Mouse (Mus musculus) left cerebral cortex, postnatal 36 days (tissue): ENCODE measurements around the gene Ift22. TPM values are rescaled to one million over a fixed set of nuclear protein-coding genes. Genes with fewer than 3 reads are reported as not detected.

Source experiments
- DNase-seq, 2 experiments: peaks; one replicate each; pipeline ENCODE4 v3.0.0; 2021 to 2022; ENCODE audit warnings: low spot score in 2 of 2, mixed read lengths in 1 of 2
- intact Hi-C: fragments of 180-260 bp; cut with DNase I; formaldehyde crosslinking; loops from one replicate; pipeline ENCODE4 v1.15.1; 2025
- total RNA-seq, 2 experiments: library from RNA; stranded (reverse); gene quantifications; 2 replicates each; pipeline ENCODE4 v1.2.3; 2021

Ift22 gene
- 100 to 1,000 TPM in 1 of 2 experiments, 10 to 100 TPM in 1; 86.1 to 105 TPM for total RNA-seq

DNA sequence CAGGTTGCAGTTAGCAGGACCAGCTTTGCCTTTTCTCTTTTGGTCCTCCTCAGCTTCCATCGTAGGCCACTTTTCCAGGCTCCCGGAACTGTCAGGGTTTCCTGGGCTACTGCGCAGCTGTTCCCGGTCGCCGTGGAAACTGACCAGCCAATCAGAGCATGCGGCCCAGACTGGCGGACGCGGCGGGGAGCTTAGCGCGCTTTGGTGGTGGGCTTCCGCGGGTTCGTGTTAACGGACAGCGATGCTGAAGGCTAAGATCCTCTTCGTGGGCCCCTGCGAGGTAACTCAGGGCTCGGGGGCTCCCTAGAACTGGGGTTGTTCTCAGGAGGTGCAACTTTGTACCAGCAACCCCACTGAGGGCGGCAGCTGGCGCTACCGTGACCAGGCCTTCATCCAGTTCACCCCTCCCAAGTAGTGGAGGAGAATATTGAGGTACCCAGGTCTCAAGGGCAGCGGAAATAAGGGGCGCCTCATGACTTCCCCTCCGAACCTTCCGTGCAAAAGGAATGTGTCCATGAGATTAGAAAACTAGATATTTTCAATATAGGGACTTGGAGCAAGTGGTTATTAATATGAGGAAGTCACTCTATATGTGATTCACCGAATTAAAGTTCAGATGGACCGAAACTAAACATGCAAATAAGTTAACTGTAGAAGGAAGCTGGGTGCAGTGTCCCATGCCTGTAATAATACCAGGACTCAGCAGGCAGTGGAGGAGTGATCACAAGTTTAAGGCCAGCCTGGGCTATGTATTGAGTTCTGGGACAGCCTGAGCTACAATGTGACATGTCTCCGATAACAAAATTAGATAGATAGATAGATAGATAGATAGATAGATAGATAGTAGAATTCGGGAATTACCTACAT lies at the start of gene Ift22:
Ift22 (plus strand) TSS at position 160 of the 867 bp plus-strand sequence.
- intact Hi-C loops: no loop called here
- DNase-seq: peak; percentile 94 to 96

DNA sequence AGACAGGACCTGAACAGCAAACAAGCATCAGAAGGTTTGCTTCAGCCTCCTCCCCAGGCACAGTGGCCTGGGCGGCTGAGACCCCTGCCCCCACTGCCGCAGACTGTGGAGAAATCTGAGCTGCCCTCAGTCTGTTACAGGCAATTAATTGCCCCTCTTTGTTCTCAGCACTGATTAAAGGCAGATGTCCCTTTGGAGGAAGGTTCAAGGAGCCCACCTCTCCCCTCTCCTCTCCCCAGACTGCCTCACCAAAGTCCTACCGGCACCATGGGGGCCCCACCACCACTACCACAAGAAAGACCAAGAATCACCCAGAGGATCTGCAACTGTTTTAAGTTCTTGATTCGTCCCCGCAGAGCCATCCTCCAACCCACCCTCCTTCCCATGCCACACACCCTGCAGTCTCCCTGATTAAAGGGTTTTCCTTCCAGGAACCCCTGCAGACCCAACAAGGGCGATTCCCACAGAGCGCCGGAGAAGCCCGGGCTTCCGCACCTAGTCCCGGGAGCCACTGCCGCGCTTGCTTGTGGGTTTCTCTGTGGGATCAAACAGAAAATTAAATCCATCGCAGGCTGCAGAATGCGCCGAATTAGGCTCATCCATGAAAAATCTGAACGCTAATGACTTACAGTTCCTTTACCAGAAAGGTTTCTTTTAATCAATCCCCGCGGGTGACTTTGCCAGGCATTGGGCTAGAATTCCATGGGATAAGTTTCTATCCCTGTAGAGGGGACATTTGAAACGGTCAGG lies 46.6 kb upstream of the Ift22 start:
- no peak for DNase-seq
- intact Hi-C loops: no loop called here

DNA sequence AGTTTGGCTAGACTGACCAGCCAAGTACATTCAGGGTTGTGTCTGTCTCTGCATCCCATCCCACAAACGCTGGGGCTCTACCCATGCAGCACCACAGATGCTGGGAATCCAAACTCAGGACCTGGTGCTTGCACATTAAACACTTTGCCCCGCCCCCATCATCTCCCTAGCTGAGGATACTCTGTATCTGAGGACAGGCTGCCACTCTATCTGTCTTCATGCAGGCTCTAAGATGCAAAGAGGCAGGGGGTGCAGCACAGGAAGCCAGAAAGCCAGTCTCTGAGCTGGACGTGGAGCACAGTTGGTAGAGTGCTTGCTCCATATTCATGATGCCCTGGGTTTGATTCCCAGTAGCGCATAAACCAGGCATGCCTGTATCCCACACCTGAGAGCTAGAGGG lies 45.1 kb upstream of the Ift22 start:
- DNase-seq: no peak
- intact Hi-C loops: no loop called here

DNA sequence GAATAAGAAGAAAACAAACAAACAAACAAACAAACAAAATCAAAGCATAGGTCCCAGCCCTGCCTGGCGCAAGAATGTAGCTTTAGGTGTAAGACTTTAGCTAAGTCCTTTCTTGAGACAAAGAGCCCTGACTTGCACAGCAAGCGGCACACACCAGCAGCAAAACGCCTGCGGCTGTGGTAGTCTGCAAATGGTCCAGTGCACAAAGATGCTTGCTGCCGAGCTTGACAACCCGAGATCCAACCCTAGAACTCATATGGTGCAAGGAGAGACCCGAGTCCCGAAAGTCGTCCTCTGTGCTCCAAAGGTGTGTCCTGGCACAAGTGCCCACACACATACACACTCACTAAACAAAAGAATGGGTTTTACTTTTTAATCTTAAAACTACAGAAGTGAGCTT lies 44.7 kb upstream of the Ift22 start:
- intact Hi-C loops: no loop called here
- no peak for DNase-seq

DNA sequence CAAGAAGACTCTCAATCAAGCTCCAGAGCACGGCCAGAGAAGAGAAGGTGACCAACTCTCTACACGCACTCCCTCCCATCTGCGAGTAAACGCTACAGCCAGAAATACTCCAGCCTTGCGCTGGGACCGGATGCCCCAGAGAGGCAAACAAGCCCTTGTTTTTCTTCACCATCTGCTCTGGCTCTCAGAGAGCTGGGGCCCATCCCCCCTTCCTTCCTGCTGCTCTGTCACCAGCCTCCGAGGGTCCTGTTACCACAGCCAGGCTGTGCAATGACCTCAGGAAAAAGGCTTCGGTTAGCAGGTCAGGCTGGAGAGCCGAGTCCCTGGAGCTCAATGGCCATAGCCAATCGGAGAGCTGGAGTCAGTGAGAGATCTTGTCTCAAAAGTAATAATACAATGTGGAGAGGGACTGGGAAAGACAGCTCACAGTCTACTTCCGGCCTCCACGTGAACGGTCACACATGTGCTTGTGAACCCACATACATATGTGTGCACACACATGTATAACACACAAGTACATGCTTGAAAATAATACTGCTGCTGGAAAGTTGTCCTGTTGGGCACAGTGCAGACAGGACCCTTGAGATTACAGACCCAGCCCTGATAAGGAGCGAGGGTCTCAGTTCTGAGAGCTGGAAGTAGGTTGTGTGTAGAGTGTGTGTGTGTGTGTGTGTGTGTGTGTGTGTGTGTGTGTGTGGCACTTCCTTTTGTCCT lies 43.8 kb upstream of the Ift22 start:
- intact Hi-C loops: no loop called here
- DNase-seq: peak in 1 of 2 experiments; percentile 10

DNA sequence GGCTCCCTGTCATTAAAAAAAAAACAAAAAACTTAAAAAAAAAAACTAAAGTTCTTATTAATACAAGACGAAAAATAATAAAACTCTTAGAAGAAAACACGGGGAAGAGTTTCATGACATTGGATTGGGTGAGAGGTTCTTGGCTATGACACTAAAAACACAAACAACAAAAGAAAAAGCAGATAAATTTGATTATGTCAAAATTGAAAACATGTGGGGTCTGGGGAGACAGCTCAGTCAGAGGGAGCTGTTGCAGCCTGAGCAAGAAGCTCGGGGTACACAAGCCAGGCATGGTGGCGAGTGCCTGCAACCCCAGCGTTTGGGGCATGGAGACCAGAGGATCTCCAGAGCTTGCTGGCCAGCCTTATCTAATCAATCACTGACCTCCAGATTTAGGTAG lies 40.2 kb upstream of the Ift22 start:
- no peak for DNase-seq
- intact Hi-C loops: no loop called here

DNA sequence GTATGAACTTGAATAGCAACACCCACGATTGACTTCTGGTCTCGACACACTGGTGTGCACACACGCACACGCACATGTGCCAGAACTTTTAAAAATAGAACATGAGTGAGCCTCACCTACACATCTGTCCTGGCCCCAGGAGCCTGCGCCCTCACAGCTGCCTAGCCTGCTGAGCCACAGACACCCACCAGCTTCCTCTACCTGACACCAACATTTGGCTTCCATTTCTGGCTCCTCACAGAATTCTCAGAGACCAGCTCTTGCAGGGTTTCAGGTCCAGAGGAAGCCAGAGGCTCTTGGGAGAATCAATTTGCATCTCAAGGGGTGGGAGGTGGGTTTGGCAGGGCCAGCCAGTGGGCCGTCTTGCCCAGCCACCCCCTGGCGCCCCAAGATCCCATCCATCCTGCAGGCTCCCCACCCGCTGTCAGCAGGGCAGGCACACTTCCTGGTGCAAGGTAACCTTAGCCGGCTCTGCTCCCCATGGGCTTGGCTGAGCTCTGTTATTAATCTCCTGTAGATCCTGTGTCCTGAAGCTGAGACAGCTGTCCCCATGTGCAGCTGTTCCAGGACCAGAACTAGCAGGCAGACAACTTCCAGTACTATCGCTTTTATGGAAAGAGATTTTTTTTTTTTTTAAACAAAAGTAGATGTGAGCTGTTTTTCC lies 38.4 kb upstream of the Ift22 start:
- intact Hi-C loops: no loop called here
- DNase-seq: no peak

DNA sequence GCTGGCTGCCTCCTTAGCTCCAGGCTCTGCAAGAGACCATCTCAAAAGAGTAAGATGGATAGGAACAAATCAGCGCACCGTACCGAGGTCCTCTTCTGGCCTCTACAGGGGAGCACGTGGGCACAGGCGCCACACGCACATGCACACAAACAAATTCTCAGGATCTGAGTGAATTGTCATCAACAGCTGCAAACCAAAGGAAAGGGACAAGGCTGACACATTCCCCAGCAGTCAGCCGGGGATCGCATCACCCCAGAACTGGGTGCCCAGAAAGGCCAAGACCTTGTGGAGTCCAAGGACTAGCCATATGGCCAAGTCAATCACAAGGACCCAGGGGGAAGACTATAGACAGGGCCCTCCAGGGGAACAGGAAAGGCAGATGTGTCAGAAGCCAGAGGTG lies 35.5 kb upstream of the Ift22 start:
- intact Hi-C loops: no loop called here

DNA sequence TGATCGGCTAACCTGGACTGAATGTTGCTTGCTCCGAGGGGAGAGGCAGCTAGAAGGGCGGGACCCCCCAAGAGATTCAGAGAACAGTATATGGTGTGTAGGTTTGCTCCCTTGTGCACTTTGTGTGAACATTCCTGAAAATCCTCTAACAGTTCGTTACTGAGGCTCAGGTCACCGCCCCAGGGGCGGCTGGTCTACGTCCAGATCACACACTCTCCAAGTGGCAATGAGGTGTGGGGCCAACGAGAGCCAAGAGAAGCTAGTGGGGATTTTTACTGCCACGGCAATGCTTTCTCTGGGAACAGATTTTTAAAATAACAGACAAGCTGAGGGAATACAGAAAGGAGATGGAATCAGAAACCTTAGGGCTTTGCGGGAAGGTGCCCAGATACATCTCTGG lies 33.7 kb upstream of the Ift22 start:
- no peak for DNase-seq
- intact Hi-C loops: no loop called here

More for the DNA sequence above, 35.5 kb upstream of the Ift22 start:
- no peak for DNase-seq

DNA sequence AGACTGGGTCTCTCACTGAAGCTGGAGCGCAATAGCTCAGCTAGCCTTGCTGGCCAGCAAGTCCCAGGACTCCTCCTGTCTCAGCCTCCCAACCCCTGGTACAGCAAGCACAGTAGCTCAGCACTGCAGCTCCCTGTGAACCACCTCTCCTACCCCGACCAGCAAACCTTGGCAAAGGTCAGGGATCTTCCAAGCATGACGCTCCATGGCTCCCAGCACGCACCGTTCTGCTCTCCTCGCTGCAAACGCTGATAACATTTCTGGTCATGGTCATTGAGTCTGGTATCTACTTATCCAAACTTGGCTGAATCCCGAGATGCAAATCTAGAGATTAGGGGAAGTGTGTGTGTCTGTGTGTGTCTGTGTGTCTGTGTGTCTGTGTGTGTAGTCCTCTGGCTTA lies 27.8 kb upstream of the Ift22 start:
- intact Hi-C loops: loop anchor here (2.0 kb wide), 1 partner anchor 39 kb away; no protein-coding TSS in a partner anchor
- DNase-seq: no peak

DNA sequence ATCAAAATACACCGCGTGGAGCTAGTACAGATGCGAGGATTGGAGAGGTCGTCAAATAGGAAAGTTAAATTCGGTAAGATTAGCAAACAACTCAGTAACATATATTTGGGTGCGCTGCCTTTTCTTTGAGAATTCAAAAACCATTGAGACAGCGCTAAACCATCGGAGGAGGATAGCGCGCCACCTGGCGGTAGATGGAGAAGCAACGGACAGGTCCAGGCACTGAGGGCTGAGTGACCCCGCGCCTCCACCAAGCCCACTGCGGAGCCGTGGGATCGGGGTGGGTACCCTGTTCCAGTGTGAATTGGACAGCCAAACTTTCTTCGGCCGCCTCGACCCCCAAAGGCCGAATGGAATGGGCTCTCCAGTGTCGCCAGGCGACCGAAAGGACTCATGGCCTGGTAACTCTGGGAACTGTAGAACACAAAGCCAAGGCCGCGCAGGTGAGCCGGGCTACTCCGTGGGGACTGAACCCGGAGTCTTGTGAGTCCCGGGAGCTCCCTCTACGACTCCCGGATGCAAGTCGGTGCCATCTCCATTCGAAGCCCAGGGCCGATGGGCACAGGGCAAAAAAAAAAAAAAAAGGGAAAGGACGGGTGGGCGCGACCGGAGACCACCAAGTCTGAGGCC lies 26.5 kb upstream of the Ift22 start:
- intact Hi-C loops: loop anchor here (1.0 to 2.0 kb wide), 2 partner anchors 41 to 89 kb away; no protein-coding TSS in a partner anchor

DNA sequence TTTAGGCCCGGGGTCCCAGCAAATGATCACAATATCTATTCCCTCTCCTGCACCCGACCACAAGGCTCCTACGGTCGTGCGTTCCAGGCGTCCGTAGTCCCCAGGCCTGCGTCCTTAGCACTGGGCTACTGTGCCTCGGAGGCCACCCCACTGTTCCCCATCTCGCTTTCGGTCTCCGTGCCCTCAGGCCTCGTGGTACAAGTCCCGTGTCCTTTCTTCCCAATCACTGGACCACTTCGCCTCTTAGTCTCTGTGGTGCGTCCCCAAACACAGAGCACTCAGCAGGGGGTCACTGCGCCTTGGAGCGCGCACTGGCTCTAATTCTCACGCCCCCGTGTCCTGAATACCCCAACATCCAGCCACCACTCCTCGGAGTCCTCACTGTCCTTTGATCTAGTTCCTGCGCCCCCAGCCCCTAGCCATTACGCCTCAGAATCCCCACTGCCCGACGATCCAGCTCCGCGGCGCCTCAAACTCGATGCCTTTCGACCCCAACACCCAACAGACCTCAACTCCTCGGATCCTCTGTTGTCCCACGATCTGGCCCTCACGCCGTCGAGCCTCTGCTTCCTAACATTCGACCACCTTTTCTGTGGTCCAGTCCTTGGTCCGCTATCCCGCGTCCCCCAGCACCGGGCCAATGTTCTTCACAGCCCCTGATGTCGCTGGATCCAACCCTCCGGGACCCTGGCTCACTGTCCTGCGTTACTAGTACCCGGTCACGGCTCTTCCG lies 25.7 kb upstream of the Ift22 start:
- intact Hi-C loops: no loop called here

More for the DNA sequence above, 26.5 kb upstream of the Ift22 start:
- DNase-seq: peak; percentile 75 to 79

DNA sequence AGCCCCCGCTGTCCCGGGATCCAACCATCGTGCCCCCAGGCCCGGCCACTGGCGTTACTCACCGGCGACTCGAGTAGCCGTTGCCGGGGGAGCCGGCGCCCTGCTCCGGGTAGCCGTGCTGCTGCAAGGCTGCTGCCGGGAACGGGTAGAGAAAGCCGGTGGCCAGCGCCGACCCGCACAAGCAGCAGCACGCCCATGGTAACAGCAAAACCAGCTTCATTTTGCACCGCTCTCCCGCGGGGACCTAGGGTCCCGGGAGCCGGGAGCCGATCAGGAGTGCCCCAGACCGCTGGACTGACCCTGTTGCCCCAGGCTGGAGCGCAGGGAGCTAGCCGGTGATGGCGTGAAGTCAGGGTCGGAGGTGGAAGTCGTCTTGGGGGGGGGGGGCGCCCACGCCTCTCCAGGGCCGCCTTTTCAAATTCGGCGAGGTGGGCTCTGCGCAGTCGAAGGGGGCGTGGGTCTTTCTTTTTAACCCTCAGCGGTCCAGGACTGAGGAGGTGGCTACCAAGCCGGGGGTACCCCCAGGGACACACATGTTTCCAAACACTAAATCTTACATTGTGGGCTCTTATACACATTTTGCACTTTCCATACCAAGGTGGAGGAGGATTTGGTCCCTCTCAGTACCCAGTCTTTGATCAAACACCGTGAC lies 25.0 kb upstream of the Ift22 start, which contains the start of gene Col26a1:
Col26a1 (minus strand) TSS at position 422 of the 652 bp plus-strand sequence.
- DNase-seq: peak; percentile 25 to 29
- intact Hi-C loops: no loop called here

More for the DNA sequence above, 25.7 kb upstream of the Ift22 start:
- peak; percentile 7 to 8 for DNase-seq

DNA sequence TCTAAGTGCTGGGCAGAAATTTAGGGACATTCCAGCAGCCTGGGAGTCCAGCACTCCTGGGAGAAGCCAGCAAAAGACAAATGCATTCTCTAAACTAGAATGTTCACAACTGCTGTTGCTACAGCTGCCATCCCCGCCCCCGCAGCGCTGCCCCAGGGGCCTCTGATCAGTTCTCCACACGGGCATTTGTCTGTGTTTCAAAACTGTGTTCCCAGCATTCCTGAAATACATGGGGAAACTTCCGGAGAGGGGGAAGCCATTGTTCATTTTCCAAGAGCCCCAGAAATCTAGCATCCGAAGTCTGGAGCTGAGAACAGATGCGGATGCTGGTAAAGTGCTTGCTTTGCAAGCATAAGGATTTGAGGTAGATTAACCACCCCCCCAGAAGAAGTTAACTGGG lies 21.0 kb upstream of the Ift22 start:
- intact Hi-C loops: no loop called here
- no peak for DNase-seq

DNA sequence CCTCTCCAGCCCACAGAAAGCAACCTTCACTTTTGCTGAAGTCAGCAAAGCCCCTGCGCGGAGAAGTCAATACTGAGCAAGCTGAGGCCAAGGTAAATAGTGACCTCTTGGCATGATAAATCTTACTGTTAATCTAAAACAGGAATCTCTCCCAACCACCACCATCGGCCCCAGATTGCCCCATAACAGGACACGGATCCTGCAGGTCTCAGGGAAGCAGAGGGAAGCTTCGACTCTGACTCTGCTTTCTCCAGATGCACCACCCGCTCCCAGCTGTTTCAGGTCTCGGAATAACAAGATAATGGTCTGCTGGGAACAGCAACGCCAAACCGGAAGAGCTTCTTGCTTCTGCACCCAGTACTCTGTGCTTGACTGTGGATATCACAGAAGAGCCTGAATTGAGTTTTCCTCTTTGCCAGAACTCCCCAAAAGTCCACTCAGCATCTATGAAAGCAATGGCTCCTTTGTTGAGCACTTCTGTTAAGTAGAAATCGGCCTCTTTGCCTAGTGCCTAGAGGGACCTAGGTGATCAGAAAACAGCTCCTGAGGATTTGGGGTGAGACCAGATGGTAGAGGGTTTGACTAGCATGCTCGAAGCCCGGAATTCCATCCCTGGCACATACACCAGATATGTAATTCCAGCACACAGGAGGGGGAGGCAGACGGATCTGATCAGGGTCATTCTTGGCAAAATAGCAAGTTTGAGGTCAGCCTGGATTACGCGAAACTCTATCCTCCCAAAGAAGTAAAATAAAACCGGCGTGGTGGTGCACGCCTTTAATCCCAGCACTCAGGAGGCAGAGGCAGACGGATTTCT lies 19.2 kb upstream of the Ift22 start:
- intact Hi-C loops: no loop called here
- DNase-seq: no peak

DNA sequence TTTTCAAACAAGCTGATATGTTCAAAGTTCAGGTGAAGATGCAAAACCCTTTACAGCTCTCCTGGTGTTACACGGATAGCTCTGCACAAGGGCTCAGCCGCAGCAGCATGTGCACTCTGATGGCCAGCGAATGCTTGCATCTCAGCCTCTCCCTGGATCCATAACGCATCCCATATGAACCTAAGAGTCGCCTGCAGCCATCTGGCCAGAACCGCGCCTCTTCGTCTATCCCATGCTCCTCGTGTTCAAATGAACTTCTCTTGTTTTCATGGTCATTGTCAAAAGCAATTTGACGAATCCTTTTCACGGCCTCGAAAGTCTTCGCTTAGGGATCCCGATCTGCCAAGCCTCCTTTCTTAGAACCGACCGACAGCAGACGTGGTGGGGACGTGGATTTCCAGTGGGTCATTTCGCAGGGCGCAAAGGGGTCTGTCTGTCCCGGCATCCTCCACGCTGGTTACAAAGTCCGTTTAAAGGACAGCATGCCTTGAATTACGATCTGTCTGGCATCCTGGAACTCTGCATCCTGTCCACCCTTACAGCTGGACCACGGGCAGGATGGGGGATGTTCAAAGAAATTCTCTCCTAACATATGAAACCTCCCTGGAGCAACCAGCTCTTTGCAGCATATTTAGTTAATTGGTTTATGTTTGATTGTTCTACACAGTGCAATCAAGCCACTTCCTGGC lies 13.0 kb upstream of the Ift22 start:
- no peak for DNase-seq
- intact Hi-C loops: no loop called here
